Mouse (Mus musculus) limb, embryonic 13.5 days (tissue): ENCODE results near the gene Vmn1r211. TPM values are rescaled to one million over a fixed set of nuclear protein-coding genes. Genes with fewer than 3 reads are reported as not detected.
"Not testable (repeated sequence)": the region's sequence is repeated elsewhere in the genome, so short reads cannot be mapped to it uniquely, and the experiment has no call there.

ENCODE experiments used
- ATAC-seq: fragments of 200-750 bp; cut with Nextera tagmentation; 2 replicates; pipeline ENCODE4 v1.8.0; 2017; ENCODE audit warnings: low read depth, moderate number of reproducible peaks, moderate TSS enrichment; ENCODE audit not compliant: low FRiP score
- H3K27ac ChIP-seq: fragments of 300-500 bp; sonication (generic); 2 replicates; pipeline ENCODE4 v1.5.1; 2015; ENCODE audit warnings: inconsistent platforms, mild to moderate bottlenecking, moderate library complexity
- H3K27me3 ChIP-seq: fragments of 300-500 bp; sonication (generic); 2 replicates; pipeline ENCODE4 v1.6.1; 2015; ENCODE audit warnings: mild to moderate bottlenecking, inconsistent platforms
- H3K36me3 ChIP-seq: fragments of 300-500 bp; sonication (generic); 2 replicates; pipeline ENCODE4 v1.6.1; 2015; ENCODE audit warnings: inconsistent platforms, mild to moderate bottlenecking, moderate library complexity
- H3K4me1 ChIP-seq: fragments of 300-500 bp; sonication (generic); 2 replicates; pipeline ENCODE4 v1.6.1; 2015; ENCODE audit warnings: inconsistent platforms
- H3K4me2 ChIP-seq: fragments of 300-500 bp; sonication (generic); replicated peaks from 2 replicates; pipeline ENCODE4 v1.6.1; 2015; ENCODE audit warnings: inconsistent platforms, mild to moderate bottlenecking, moderate library complexity
- H3K4me3 ChIP-seq: fragments of 300-500 bp; sonication (generic); 2 replicates; pipeline ENCODE4 v1.5.1; 2015; ENCODE audit warnings: moderate library complexity, mild to moderate bottlenecking, inconsistent platforms
- H3K9ac ChIP-seq: fragments of 300-500 bp; sonication (generic); 2 replicates; pipeline ENCODE4 v1.6.1; 2015; ENCODE audit warnings: mild to moderate bottlenecking, inconsistent platforms
- H3K9me3 ChIP-seq: fragments of 300-500 bp; sonication (generic); 2 replicates; pipeline ENCODE4 v1.6.1; 2016; ENCODE audit warnings: inconsistent platforms
- WGBS: fragments of 180-500 bp; shearing (Covaris S2); methylation state at CpG from one replicate; pipeline ENCODE4 v1.1.7; 2015; 5-methylcytosine and 5-hydroxymethylcytosine counted together
- polyA plus RNA-seq: library from polyadenylated mRNA; unstranded; fragments of >200 nt; fragmentation: Nextera tagmentation; extraction: Ambion mirVana; gene quantifications from 2 replicates; pipeline ENCODE4 v1.2.1, GENCODE M21; 2015

The Vmn1r211 gene
- not detected in 2 replicates for polyA plus RNA-seq

- no peaks in the 10 kb centered on the region for H3K4me1 ChIP-seq
- H3K9me3 ChIP-seq = no peaks in the 10 kb centered on the region
- 87% methylated on average over 1 of the region's 1 CpGs for WGBS
- H3K9ac ChIP-seq = no peak within 1 kb of the TSS
- H3K27me3 ChIP-seq = no peaks in the 10 kb centered on the region
- H3K4me2 ChIP-seq = no peak within 1 kb of the TSS
- no peak within 1 kb of the TSS for H3K4me3 ChIP-seq
- no peak for ATAC-seq
- H3K27ac ChIP-seq = no peak within 1 kb of the TSS
- H3K36me3 ChIP-seq = no peaks in the 10 kb centered on the region
Observed at GRCm38 (mm10) chr13:22857461-22857860, at the start of gene Vmn1r211. Gene Vmn1r211 (minus strand): TSS chr13:22857561.

GRCm38 (mm10) chr13:22884105-22884504, 26.7 kb upstream of the Vmn1r211 start, which contains the start of gene Vmn1r212:
Gene Vmn1r212 (minus strand): TSS chr13:22884205.
- 80% methylated on average over 4 of the region's 4 CpGs for WGBS
- H3K4me1 ChIP-seq = no peaks in the 10 kb centered on the region

GRCm38 (mm10) chr13:22879257-22879656, 21.9 kb upstream of the Vmn1r211 start:
- no peak overlapping the region for H3K9ac ChIP-seq
- ATAC-seq = no peak
- no peaks in the 10 kb centered on the region for H3K36me3 ChIP-seq
- no peak overlapping the region for H3K27ac ChIP-seq
- H3K4me1 ChIP-seq = no peaks in the 10 kb centered on the region
- H3K9me3 ChIP-seq = no peaks in the 10 kb centered on the region
- no peak overlapping the region for H3K4me3 ChIP-seq
- no peak overlapping the region for H3K4me2 ChIP-seq
- H3K27me3 ChIP-seq = no peaks in the 10 kb centered on the region
- WGBS = 90% methylated on average over 1 of the region's 1 CpGs

More at GRCm38 (mm10) chr13:22884105-22884504, 26.7 kb upstream of the Vmn1r211 start, which contains the start of gene Vmn1r212:
- no peaks in the 10 kb centered on the region for H3K9me3 ChIP-seq
- no peaks in the 10 kb centered on the region for H3K27me3 ChIP-seq
- no peak within 1 kb of the TSS for H3K27ac ChIP-seq
- no peak within 1 kb of the TSS for H3K9ac ChIP-seq
- H3K36me3 ChIP-seq = no peaks in the 10 kb centered on the region
- no peak for ATAC-seq
- no peak within 1 kb of the TSS for H3K4me3 ChIP-seq
- no peak within 1 kb of the TSS for H3K4me2 ChIP-seq

- H3K27me3 ChIP-seq = no peaks in the 10 kb centered on the region
- no peak for ATAC-seq
- WGBS = 76% methylated on average over 4 of the region's 4 CpGs
- no peak overlapping the region for H3K27ac ChIP-seq
- no peaks in the 10 kb centered on the region for H3K4me1 ChIP-seq
- H3K36me3 ChIP-seq = no peaks in the 10 kb centered on the region
- no peak overlapping the region for H3K9ac ChIP-seq
- no peaks in the 10 kb centered on the region for H3K9me3 ChIP-seq
- H3K4me2 ChIP-seq = no peak overlapping the region
- no peak overlapping the region for H3K4me3 ChIP-seq
Observed at GRCm38 (mm10) chr13:22854760-22855159, 2.6 kb downstream of the Vmn1r211 start.

GRCm38 (mm10) chr13:22846798-22847197, 10.6 kb downstream of the Vmn1r211 start:
- H3K36me3 ChIP-seq = no peaks in the 10 kb centered on the region
- H3K4me1 ChIP-seq = no peaks in the 10 kb centered on the region
- H3K27ac ChIP-seq = no peak overlapping the region
- no peaks in the 10 kb centered on the region for H3K9me3 ChIP-seq
- H3K4me2 ChIP-seq = no peak overlapping the region
- no peak overlapping the region for H3K4me3 ChIP-seq
- WGBS = 78% methylated on average over 1 of the region's 1 CpGs
- no peak overlapping the region for H3K9ac ChIP-seq
- ATAC-seq = no peak
- no peaks in the 10 kb centered on the region for H3K27me3 ChIP-seq

GRCm38 (mm10) chr13:22844304-22844703, 13.1 kb downstream of the Vmn1r211 start:
- WGBS = 72% methylated on average over 3 of the region's 3 CpGs
- ATAC-seq, H3K4me1 ChIP-seq, H3K27ac ChIP-seq, H3K4me3 ChIP-seq, H3K9ac ChIP-seq, H3K9me3 ChIP-seq, H3K36me3 ChIP-seq, H3K4me2 ChIP-seq, H3K27me3 ChIP-seq: not testable (repeated sequence)

GRCm38 (mm10) chr13:22831248-22831647, 26.1 kb downstream of the Vmn1r211 start, which contains the start of gene Vmn1r210:
Gene Vmn1r210 (minus strand): TSS chr13:22831348.
- Histone ChIP-seq H3K9ac (no peak within 1 kb of the TSS), H3K27me3 (no peaks in the 10 kb centered on the region), H3K9me3 (no peaks in the 10 kb centered on the region), H3K4me3 (no peak within 1 kb of the TSS), H3K4me2 (no peak within 1 kb of the TSS), H3K36me3 (no peaks in the 10 kb centered on the region), H3K27ac (no peak within 1 kb of the TSS), H3K4me1 (no peaks in the 10 kb centered on the region)
- 57% methylated on average over 4 of the region's 4 CpGs for WGBS
- no peak for ATAC-seq

GRCm38 (mm10) chr13:22829395-22829794, 28.0 kb downstream of the Vmn1r211 start:
- H3K36me3 ChIP-seq, H3K27me3 ChIP-seq, H3K4me2 ChIP-seq, ATAC-seq, H3K27ac ChIP-seq, H3K4me1 ChIP-seq, H3K9me3 ChIP-seq, H3K4me3 ChIP-seq, H3K9ac ChIP-seq: not testable (repeated sequence)
- 34% methylated on average over 7 of the region's 7 CpGs for WGBS

GRCm38 (mm10) chr13:22821601-22822000, 35.8 kb downstream of the Vmn1r211 start:
- not testable (repeated sequence) for ATAC-seq, H3K27ac ChIP-seq, H3K4me2 ChIP-seq, H3K4me1 ChIP-seq, H3K36me3 ChIP-seq, H3K9me3 ChIP-seq, H3K4me3 ChIP-seq, H3K27me3 ChIP-seq, H3K9ac ChIP-seq
- WGBS = 94% methylated on average over 1 of the region's 1 CpGs

- not testable (repeated sequence) for ATAC-seq, H3K4me3 ChIP-seq, H3K4me1 ChIP-seq, H3K9me3 ChIP-seq, H3K27ac ChIP-seq, H3K9ac ChIP-seq, H3K27me3 ChIP-seq, H3K4me2 ChIP-seq, H3K36me3 ChIP-seq
Observed at GRCm38 (mm10) chr13:22809582-22809981, 47.8 kb downstream of the Vmn1r211 start, which contains the start of gene Vmn1r209. Gene Vmn1r209 (minus strand): TSS chr13:22809682.

Other genes starting within 250 kb of the Vmn1r211 start
- not detected in 2 replicates for gene Vmn1r206, start 233.3 kb downstream of the Vmn1r211 start, polyA plus RNA-seq
- not detected in 2 replicates for gene Vmn1r207-ps, start 127.9 kb downstream of the Vmn1r211 start, polyA plus RNA-seq
- gene Vmn1r208, start 80.2 kb downstream of the Vmn1r211 start, polyA plus RNA-seq = not detected in 2 replicates
- gene Vmn1r209, start 47.9 kb downstream of the Vmn1r211 start, polyA plus RNA-seq = not detected in 2 replicates
- gene Vmn1r210, start 26.2 kb downstream of the Vmn1r211 start, polyA plus RNA-seq = not detected in 2 replicates
- not detected in 2 replicates for gene Vmn1r212, start 26.6 kb upstream of the Vmn1r211 start, polyA plus RNA-seq
- not detected in 2 replicates for gene Vmn1r213, start 150.1 kb upstream of the Vmn1r211 start, polyA plus RNA-seq
- gene Vmn1r214, start 172.9 kb upstream of the Vmn1r211 start, polyA plus RNA-seq = not detected in 2 replicates
- not detected in 2 replicates for gene Vmn1r215, start 210.5 kb upstream of the Vmn1r211 start, polyA plus RNA-seq